Mouse (Mus musculus) intestine, postnatal 0 days (tissue): ENCODE results near the gene Irf8. TPM values are rescaled to one million over a fixed set of nuclear protein-coding genes. Genes with fewer than 3 reads are reported as not detected.

Experiments
- ATAC-seq: fragments of 200-750 bp; cut with Nextera tagmentation; 2 replicates; pipeline ENCODE4 v1.8.0; 2017; ENCODE audit warnings: mild to moderate bottlenecking, moderate TSS enrichment, moderate library complexity
- H3K27ac ChIP-seq: fragments of 300-500 bp; sonication (generic); 2 replicates; pipeline ENCODE4 v1.5.1; 2014; ENCODE audit warnings: mild to moderate bottlenecking, low read depth, low read length, moderate library complexity
- H3K27me3 ChIP-seq: fragments of 300-500 bp; sonication (generic); replicated peaks from 2 replicates; pipeline ENCODE4 v1.6.1; 2014; ENCODE audit warnings: low read length, mixed read lengths; ENCODE audit not compliant: control insufficient read depth, insufficient read depth
- H3K36me3 ChIP-seq: fragments of 300-500 bp; sonication (generic); 2 replicates; pipeline ENCODE4 v1.6.1; 2014; ENCODE audit warnings: mild to moderate bottlenecking, moderate library complexity; ENCODE audit not compliant: control insufficient read depth, insufficient read depth
- H3K4me1 ChIP-seq: fragments of 300-500 bp; sonication (generic); replicated peaks from 2 replicates; pipeline ENCODE4 v1.6.1; 2014; ENCODE audit warnings: antibody characterized with exemption, low read length, mixed read lengths; ENCODE audit not compliant: control insufficient read depth, insufficient read depth
- H3K4me2 ChIP-seq: fragments of 300-500 bp; sonication (generic); replicated peaks from 2 replicates; pipeline ENCODE4 v1.6.1; 2014; ENCODE audit warnings: low read depth, mild to moderate bottlenecking, moderate library complexity
- H3K4me3 ChIP-seq: fragments of 300-500 bp; sonication (generic); 2 replicates; pipeline ENCODE4 v1.5.1; 2014; ENCODE audit warnings: low read depth, low read length
- H3K9ac ChIP-seq: fragments of 300-500 bp; sonication (generic); 2 replicates; pipeline ENCODE4 v1.6.1; 2014; ENCODE audit warnings: mild to moderate bottlenecking, low read depth, low read length
- H3K9me3 ChIP-seq: fragments of 300-500 bp; sonication (generic); 2 replicates; pipeline ENCODE4 v1.6.1; 2016; ENCODE audit warnings: mixed run types; ENCODE audit not compliant: control insufficient read depth
- CTCF ChIP-seq: sonication (generic); IDR thresholded peaks from 2 replicates; pipeline ENCODE4 v1.5.1; 2016; ENCODE audit warnings: low read depth, mild to moderate bottlenecking, control low read depth, antibody characterized with exemption, moderate library complexity
- WGBS: fragments of 180-500 bp; shearing (Covaris S2); extraction: QIAGEN DNeasy Blood & Tissue Kit; methylation state at CpG from one replicate; pipeline ENCODE4 v1.1.7; 2014; 5-methylcytosine and 5-hydroxymethylcytosine counted together
- polyA plus RNA-seq: library from polyadenylated mRNA; unstranded; fragments of >200 nt; fragmentation: Nextera tagmentation; extraction: Ambion mirVana; gene quantifications from 2 replicates; pipeline ENCODE4 v1.2.1, GENCODE M21; 2015

Gene Irf8
- 79.5 and 92.3 TPM in 2 replicates for polyA plus RNA-seq

GRCm38 (mm10) chr8:120735770-120736481 lies at the start of gene Irf8:
Gene Irf8 (plus strand): TSS chr8:120736358.
- Histone ChIP-seq H3K36me3 (peaks cover 9% of the 10 kb centered on the region; the same call in 1 of the 2 replicates), H3K4me3 (peak within 1 kb of the TSS; percentile 60), H3K4me2 (peak within 1 kb of the TSS; percentile 88), H3K27ac (peak within 1 kb of the TSS; percentile 68), H3K4me1 (0 out of 2 replicates have a peak, but pooled peaks cover 7% of the 10 kb centered on the region), H3K27me3 (no peaks in the 10 kb centered on the region), H3K9ac (peak within 1 kb of the TSS; percentile 73), H3K9me3 (no peaks in the 10 kb centered on the region)
- ATAC-seq, result peak; percentile 94
- under 1% methylated on average over 61 of the region's 62 CpGs for WGBS
- peak; percentile 58 for TF ChIP-seq CTCF

DNA sequence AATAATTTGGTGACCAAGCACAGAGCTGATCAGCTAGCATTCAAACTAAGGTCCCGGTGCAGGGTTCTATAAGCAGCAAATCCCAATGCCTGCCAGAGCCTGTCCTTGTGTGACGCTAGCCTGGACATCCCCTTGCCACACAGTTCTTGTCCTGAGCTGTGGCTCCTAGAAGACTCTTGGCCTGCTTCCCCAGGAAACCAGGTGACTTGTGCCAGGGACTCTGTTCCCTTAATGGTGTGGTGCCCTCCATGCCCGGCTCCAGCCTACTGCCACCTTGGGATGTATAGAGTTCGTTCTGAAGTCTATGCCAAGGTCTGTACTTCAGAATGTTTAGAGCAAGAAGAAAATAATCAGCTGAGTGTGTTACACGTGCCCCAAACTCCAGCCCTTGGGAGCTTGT lies 49.6 kb upstream of the Irf8 start:
- no peak for TF ChIP-seq CTCF

GRCm38 (mm10) chr8:120687786-120688185 lies 48.4 kb upstream of the Irf8 start:
- Histone ChIP-seq H3K9ac (no peak overlapping the region), H3K36me3 (no peaks in the 10 kb centered on the region), H3K9me3 (no peaks in the 10 kb centered on the region), H3K4me2 (no peak overlapping the region), H3K27ac (no peak overlapping the region), H3K4me3 (no peak overlapping the region), H3K27me3 (no peaks in the 10 kb centered on the region), H3K4me1 (peaks cover 19% of the 10 kb centered on the region)
- WGBS, result 71% methylated on average over 8 of the region's 8 CpGs
- TF ChIP-seq CTCF, result no peak
- no peak for ATAC-seq

More for the DNA sequence above, 49.6 kb upstream of the Irf8 start:
- H3K4me1 ChIP-seq, result peaks cover 19% of the 10 kb centered on the region
- no peak overlapping the region for H3K4me3 ChIP-seq
- no peaks in the 10 kb centered on the region for H3K9me3 ChIP-seq
- H3K27ac ChIP-seq, result no peak overlapping the region
- H3K27me3 ChIP-seq, result no peaks in the 10 kb centered on the region
- H3K9ac ChIP-seq, result no peak overlapping the region
- no peaks in the 10 kb centered on the region for H3K36me3 ChIP-seq
- H3K4me2 ChIP-seq, result no peak overlapping the region
- WGBS, result 78% methylated on average over 5 of the region's 5 CpGs
- ATAC-seq, result no peak

DNA sequence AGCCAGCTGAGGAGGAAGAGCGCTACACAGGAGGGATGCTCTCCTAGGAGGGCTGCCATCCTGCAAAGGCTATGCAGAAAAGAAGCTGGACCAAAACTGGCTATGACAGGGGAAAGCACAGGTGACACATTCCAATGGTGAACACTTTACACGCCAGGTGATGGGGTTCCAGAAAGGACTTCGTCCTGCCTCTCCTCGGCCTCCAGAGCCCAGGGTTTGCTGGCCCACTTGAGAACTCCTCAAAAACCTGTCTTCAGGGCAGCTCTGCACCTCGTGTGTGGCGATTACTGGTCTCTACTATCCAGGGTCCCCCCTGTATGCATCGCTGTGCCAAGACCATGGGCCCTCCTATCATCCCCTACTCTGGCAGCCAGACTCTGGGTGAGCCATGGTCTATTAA lies 47.6 kb upstream of the Irf8 start:
- no peaks in the 10 kb centered on the region for H3K27me3 ChIP-seq
- no peak for TF ChIP-seq CTCF
- H3K4me3 ChIP-seq, result no peak overlapping the region
- H3K9ac ChIP-seq, result no peak overlapping the region
- H3K9me3 ChIP-seq, result no peaks in the 10 kb centered on the region
- no peak overlapping the region for H3K4me2 ChIP-seq
- no peaks in the 10 kb centered on the region for H3K36me3 ChIP-seq
- H3K4me1 ChIP-seq, result peaks cover 19% of the 10 kb centered on the region
- no peak for ATAC-seq
- 92% methylated on average over 7 of the region's 7 CpGs for WGBS
- no peak overlapping the region for H3K27ac ChIP-seq

- 43% methylated on average over 4 of the region's 4 CpGs for WGBS
- TF ChIP-seq CTCF, result peak; percentile 42
- no peak for ATAC-seq
- no peaks in the 10 kb centered on the region for H3K36me3 ChIP-seq
- no peak overlapping the region for H3K4me2 ChIP-seq
- H3K27ac ChIP-seq, result peak overlapping the region; percentile 29; the same call in 1 of the 2 replicates
- H3K4me3 ChIP-seq, result no peak overlapping the region
- H3K9ac ChIP-seq, result no peak overlapping the region
- H3K27me3 ChIP-seq, result no peaks in the 10 kb centered on the region
- peaks cover 11% of the 10 kb centered on the region; the same call in 1 of the 2 replicates for H3K4me1 ChIP-seq
- H3K9me3 ChIP-seq, result no peaks in the 10 kb centered on the region
Measured at GRCm38 (mm10) chr8:120692934-120693333, 43.2 kb upstream of the Irf8 start.

- peak overlapping the region; percentile 68; the same call in 1 of the 2 replicates for H3K27ac ChIP-seq
- peak; percentile 72 for ATAC-seq
- no peaks in the 10 kb centered on the region for H3K36me3 ChIP-seq
- TF ChIP-seq CTCF, result no peak
- 10% methylated on average over 22 of the region's 22 CpGs for WGBS
- H3K4me3 ChIP-seq, result peak overlapping the region; percentile 13; the same call in 1 of the 2 replicates
- no peak overlapping the region for H3K9ac ChIP-seq
- H3K4me2 ChIP-seq, result peak overlapping the region; percentile 55
- peaks cover 11% of the 10 kb centered on the region; the same call in 1 of the 2 replicates for H3K4me1 ChIP-seq
- H3K9me3 ChIP-seq, result no peaks in the 10 kb centered on the region
- no peaks in the 10 kb centered on the region for H3K27me3 ChIP-seq
Measured at GRCm38 (mm10) chr8:120693861-120694493, 42.2 kb upstream of the Irf8 start.
